Mouse (Mus musculus) midbrain, embryonic 10.5 days (tissue): Measurements from ENCODE around the gene Dthd1. TPM values are rescaled to one million over a fixed set of nuclear protein-coding genes. Genes with fewer than 3 reads are reported as not detected.

Experiments used
- DNase-seq: peaks from one replicate; pipeline ENCODE4 v3.0.0-alpha.2; 2017; ENCODE audit warnings: low spot score
- H3K27ac ChIP-seq: fragments of 300-500 bp; sonication (generic); replicated peaks from 2 replicates; pipeline ENCODE4 v1.5.1; 2016; ENCODE audit warnings: mild to moderate bottlenecking
- H3K27me3 ChIP-seq: fragments of 300-500 bp; sonication (generic); 2 replicates; pipeline ENCODE4 v1.6.1; 2016; ENCODE audit warnings: low read depth, mild to moderate bottlenecking; ENCODE audit not compliant: poor library complexity, severe bottlenecking
- H3K36me3 ChIP-seq: fragments of 300-500 bp; sonication (generic); 2 replicates; pipeline ENCODE4 v1.6.1; 2016; ENCODE audit warnings: mild to moderate bottlenecking, moderate library complexity
- H3K4me1 ChIP-seq: fragments of 300-500 bp; sonication (generic); 2 replicates; pipeline ENCODE4 v1.6.1; 2016
- H3K4me3 ChIP-seq: fragments of 300-500 bp; sonication (generic); 2 replicates; pipeline ENCODE4 v1.5.1; 2016; ENCODE audit warnings: mild to moderate bottlenecking, moderate library complexity
- H3K9me3 ChIP-seq: fragments of 300-500 bp; sonication (generic); replicated peaks from 2 replicates; pipeline ENCODE4 v1.6.1; 2016; ENCODE audit warnings: mild to moderate bottlenecking
- WGBS: fragments of 180-500 bp; shearing (Covaris S2); methylation state at CpG from one replicate; pipeline ENCODE4 v1.1.7; 2016; 5-methylcytosine and 5-hydroxymethylcytosine counted together
- polyA plus RNA-seq: library from polyadenylated mRNA; unstranded; fragments of >200 nt; fragmentation: Nextera tagmentation; extraction: Ambion mirVana; gene quantifications from 2 replicates; pipeline ENCODE4 v1.2.1, GENCODE M21; 2016

The Dthd1 gene
- polyA plus RNA-seq, 1 experiment from 2014 or later = not detected

DNA sequence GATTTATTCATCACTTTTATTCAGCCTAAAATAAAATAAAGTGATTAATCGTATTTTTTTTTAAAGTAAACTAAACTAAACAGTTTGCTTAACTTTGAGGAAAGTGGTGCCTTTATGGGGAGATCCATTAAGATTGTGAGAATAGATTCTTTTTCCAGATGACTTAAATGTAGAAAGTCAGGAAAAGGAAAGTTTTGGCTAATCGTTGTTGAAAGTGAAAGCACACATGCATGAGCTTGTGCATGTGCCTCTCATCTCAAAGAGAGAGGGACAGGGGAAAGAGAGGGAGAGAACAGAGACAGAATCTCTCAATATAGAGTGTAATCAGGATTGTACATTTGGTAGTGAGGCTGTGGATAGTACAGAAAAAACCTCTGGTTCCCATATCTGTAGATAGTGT is 5.9 kb downstream of the Dthd1 start:
- Histone ChIP-seq H3K27me3 (no peaks in the 10 kb centered on the region), H3K4me3 (no peak overlapping the region), H3K36me3 (no peaks in the 10 kb centered on the region), H3K9me3 (no peaks in the 10 kb centered on the region), H3K27ac (no peak overlapping the region), H3K4me1 (no peaks in the 10 kb centered on the region)
- WGBS = 87% methylated on average over 2 of the region's 2 CpGs
- DNase-seq = no peak

DNA sequence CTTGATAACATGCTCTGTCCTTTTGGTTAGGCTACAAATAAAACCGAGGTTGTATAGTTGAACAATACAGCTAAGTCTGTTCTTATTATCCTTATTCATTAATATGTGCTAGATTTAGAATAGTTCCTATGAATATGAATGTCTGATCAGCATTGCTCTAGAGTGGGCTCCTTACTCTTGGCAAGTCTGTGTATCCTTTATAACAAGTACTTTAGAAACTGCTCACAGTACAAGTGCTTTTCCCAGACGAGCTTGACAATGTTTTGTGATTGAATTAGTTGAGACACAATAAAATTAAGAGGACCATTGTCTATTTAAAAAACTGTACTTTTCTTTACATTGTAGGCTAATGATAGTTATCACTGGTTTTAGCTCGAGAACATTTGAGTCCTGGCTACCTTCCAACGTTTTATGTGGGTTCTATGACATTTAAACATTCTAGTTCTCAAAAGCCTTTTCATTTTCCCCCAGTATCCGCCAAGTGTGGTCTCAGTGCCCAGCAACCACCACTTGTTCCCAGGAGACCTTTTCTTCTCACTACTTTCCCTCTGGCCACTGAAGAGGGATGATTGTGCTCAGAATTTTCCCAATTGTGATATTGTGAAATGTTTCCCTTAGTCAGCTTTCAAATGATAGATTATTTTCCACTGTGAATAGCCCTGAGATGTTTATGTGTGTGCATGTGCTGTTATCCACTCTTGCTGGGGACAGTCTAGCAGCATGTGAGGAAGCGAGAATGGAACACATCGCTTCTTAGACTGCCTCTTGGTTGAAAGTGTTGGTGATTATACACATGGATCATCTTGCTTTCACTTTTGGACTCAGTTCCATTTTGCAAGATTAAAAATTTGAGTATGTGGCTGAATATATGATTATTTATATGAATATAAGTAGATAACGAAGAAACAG is 7.0 kb downstream of the Dthd1 start:
- H3K27me3 ChIP-seq = no peaks in the 10 kb centered on the region
- no peak overlapping the region for H3K27ac ChIP-seq
- no peaks in the 10 kb centered on the region for H3K4me1 ChIP-seq
- WGBS = 81% methylated on average over 8 of the region's 8 CpGs
- H3K4me3 ChIP-seq = no peak overlapping the region
- DNase-seq = no peak
- no peaks in the 10 kb centered on the region for H3K9me3 ChIP-seq
- H3K36me3 ChIP-seq = no peaks in the 10 kb centered on the region

GRCm38 (mm10) chr5:62842955-62843730 is 29.5 kb downstream of the Dthd1 start:
- WGBS = 92% methylated on average over 3 of the region's 3 CpGs

GRCm38 (mm10) chr5:62846571-62847131 is 33.0 kb downstream of the Dthd1 start:
- Histone ChIP-seq H3K4me1 (no peaks in the 10 kb centered on the region), H3K4me3 (no peak overlapping the region), H3K27me3 (no peaks in the 10 kb centered on the region), H3K9me3 (no peaks in the 10 kb centered on the region), H3K36me3 (no peaks in the 10 kb centered on the region), H3K27ac (no peak overlapping the region)
- 86% methylated on average over 6 of the region's 6 CpGs for WGBS
- no peak for DNase-seq

More at GRCm38 (mm10) chr5:62842955-62843730, 29.5 kb downstream of the Dthd1 start:
- no peaks in the 10 kb centered on the region for H3K27me3 ChIP-seq
- H3K36me3 ChIP-seq = no peaks in the 10 kb centered on the region
- H3K27ac ChIP-seq = no peak overlapping the region
- no peak for DNase-seq
- no peaks in the 10 kb centered on the region for H3K9me3 ChIP-seq
- no peak overlapping the region for H3K4me3 ChIP-seq
- H3K4me1 ChIP-seq = no peaks in the 10 kb centered on the region

DNA sequence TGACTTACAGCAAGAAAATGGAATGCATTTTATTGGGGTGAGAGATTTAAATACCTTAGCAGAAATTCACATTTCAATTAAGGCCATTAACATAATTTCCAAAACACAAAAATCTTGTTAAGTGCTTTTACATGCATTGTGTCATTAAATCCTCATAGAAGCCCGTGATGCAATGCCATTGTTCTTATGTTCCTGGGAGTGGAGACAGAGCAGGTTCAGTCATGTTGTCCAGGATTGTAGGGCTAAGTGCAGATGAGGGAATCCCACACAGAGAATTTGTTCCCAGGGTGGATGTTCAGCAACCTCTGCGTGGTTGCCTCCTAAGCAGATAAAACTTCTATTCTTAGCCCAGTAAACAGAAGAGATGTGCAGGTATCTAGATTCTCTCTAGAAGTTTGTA is 37.7 kb downstream of the Dthd1 start:
- no peak overlapping the region for H3K4me3 ChIP-seq
- no peaks in the 10 kb centered on the region for H3K27me3 ChIP-seq
- 80% methylated on average over 2 of the region's 2 CpGs for WGBS
- no peak for DNase-seq
- H3K9me3 ChIP-seq = no peaks in the 10 kb centered on the region
- no peak overlapping the region for H3K27ac ChIP-seq
- H3K4me1 ChIP-seq = no peaks in the 10 kb centered on the region
- no peaks in the 10 kb centered on the region for H3K36me3 ChIP-seq

DNA sequence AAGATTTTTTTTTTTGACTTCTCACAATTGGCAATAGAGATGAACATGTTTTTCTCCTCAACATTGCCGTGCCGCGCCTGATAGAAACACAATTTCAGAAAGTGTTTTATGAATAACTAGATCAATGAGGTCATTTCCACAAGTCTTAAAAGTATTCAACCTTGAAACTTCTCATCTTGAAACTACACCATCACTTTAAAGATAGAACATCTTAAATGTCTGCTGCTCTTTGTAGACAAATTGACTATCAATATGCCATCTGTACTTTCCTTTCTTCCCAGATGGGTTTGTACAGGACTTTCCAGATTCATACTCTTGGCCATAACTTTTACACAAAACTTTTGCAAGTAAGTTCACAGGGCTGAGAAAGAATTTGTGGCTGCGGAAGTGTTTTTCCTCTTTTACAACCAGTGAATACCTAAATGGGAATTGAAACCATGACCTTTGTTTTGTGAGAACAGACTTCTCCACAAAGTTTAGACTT is 40.8 kb downstream of the Dthd1 start:
- Histone ChIP-seq H3K27ac (no peak overlapping the region), H3K27me3 (no peaks in the 10 kb centered on the region), H3K9me3 (no peaks in the 10 kb centered on the region), H3K4me1 (no peaks in the 10 kb centered on the region), H3K36me3 (no peaks in the 10 kb centered on the region), H3K4me3 (no peak overlapping the region)
- WGBS = 95% methylated on average over 4 of the region's 4 CpGs
- DNase-seq = no peak

- no peak for DNase-seq
- 74% methylated on average over 1 of the region's 1 CpGs for WGBS
- Histone ChIP-seq H3K27ac (no peak overlapping the region), H3K9me3 (no peaks in the 10 kb centered on the region), H3K36me3 (no peaks in the 10 kb centered on the region), H3K27me3 (no peaks in the 10 kb centered on the region), H3K4me3 (no peak overlapping the region), H3K4me1 (no peaks in the 10 kb centered on the region)
Observed at GRCm38 (mm10) chr5:62857502-62857901, 43.9 kb downstream of the Dthd1 start.

- H3K4me1 ChIP-seq = no peaks in the 10 kb centered on the region
- no peaks in the 10 kb centered on the region for H3K36me3 ChIP-seq
- no peaks in the 10 kb centered on the region for H3K9me3 ChIP-seq
- H3K27me3 ChIP-seq = no peaks in the 10 kb centered on the region
- 86% methylated on average over 2 of the region's 2 CpGs for WGBS
- no peak overlapping the region for H3K4me3 ChIP-seq
- DNase-seq = no peak
- H3K27ac ChIP-seq = no peak overlapping the region
Observed at GRCm38 (mm10) chr5:62858282-62858681, 44.7 kb downstream of the Dthd1 start.

- H3K4me3 ChIP-seq = no peak overlapping the region
- no peaks in the 10 kb centered on the region for H3K36me3 ChIP-seq
- no peaks in the 10 kb centered on the region for H3K4me1 ChIP-seq
- H3K27me3 ChIP-seq = no peaks in the 10 kb centered on the region
- DNase-seq = no peak
- H3K27ac ChIP-seq = no peak overlapping the region
- WGBS = 83% methylated on average over 3 of the region's 3 CpGs
- H3K9me3 ChIP-seq = no peaks in the 10 kb centered on the region
Observed at GRCm38 (mm10) chr5:62864348-62864747, 50.7 kb downstream of the Dthd1 start.

- Histone ChIP-seq H3K9me3 (no peaks in the 10 kb centered on the region), H3K36me3 (no peaks in the 10 kb centered on the region), H3K27me3 (no peaks in the 10 kb centered on the region), H3K27ac (no peak overlapping the region), H3K4me1 (no peaks in the 10 kb centered on the region), H3K4me3 (no peak overlapping the region)
- DNase-seq = no peak
Observed at GRCm38 (mm10) chr5:62867003-62867402, 53.4 kb downstream of the Dthd1 start.

DNA sequence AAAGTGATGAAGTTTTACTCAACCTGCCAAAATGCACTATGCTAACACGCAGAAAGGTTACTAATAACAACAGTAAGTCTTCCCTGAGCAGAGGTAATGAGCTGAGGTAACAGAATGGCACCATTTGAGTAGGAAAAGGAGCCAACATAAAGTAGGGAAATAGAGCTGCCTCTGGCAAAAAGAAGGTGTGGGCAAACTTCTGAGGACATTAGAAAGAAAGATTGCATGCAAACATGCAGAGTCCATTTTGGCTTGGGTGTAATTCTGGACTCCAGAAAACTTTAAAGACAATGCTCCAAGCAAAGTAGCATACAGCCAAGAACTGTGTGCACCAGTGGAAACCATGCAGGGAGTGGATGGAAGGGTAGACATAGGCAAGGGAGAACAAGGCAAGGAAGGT is 65.9 kb downstream of the Dthd1 start:
- H3K27ac ChIP-seq = no peak overlapping the region
- H3K36me3 ChIP-seq = no peaks in the 10 kb centered on the region
- no peaks in the 10 kb centered on the region for H3K27me3 ChIP-seq
- WGBS = 71% methylated on average over 1 of the region's 1 CpGs
- H3K4me1 ChIP-seq = no peaks in the 10 kb centered on the region
- no peaks in the 10 kb centered on the region for H3K9me3 ChIP-seq
- no peak overlapping the region for H3K4me3 ChIP-seq
- no peak for DNase-seq

DNA sequence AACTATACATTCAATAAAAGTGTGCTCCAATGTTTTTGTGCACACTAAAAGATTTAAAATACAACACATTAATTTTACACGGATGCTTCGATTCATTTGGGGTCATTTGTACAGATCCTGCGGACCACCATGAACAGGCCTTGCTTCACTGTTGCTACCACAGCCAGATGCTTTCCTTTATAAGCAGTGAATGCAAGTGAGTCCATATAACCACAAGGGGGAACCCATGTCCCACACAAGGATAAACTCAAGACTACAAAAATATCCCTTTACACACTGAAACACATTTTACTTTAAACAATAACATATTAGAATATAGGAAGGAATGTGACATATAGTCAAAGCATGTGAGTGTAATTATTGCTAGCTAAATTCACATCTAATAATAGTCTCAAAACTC is 81.7 kb downstream of the Dthd1 start:
- 72% methylated on average over 3 of the region's 3 CpGs for WGBS
- Histone ChIP-seq H3K27ac (no peak overlapping the region), H3K9me3 (no peaks in the 10 kb centered on the region), H3K4me3 (no peak overlapping the region), H3K27me3 (no peaks in the 10 kb centered on the region), H3K36me3 (no peaks in the 10 kb centered on the region), H3K4me1 (no peaks in the 10 kb centered on the region)
- no peak for DNase-seq

- no peak overlapping the region for H3K27ac ChIP-seq
- no peaks in the 10 kb centered on the region for H3K36me3 ChIP-seq
- DNase-seq = no peak
- 77% methylated on average over 2 of the region's 2 CpGs for WGBS
- no peaks in the 10 kb centered on the region for H3K9me3 ChIP-seq
- no peaks in the 10 kb centered on the region for H3K27me3 ChIP-seq
- H3K4me3 ChIP-seq = no peak overlapping the region
- H3K4me1 ChIP-seq = no peaks in the 10 kb centered on the region
Observed at GRCm38 (mm10) chr5:62906954-62907353, 93.3 kb downstream of the Dthd1 start.
